Mouse (Mus musculus): ENCODE measurements around the gene Tjap1.
A peak's percentile ranks its signal among the peaks of the same experiment; 100 is the strongest.

Tjap1 gene

GRCm38 (mm10) chr17:46253452-46254084 lies 29.3 kb downstream of the Tjap1 start, which contains the start of gene Lrrc73:
Gene Lrrc73 (plus strand): TSS chr17:46253531.
- DNase-seq (ENCODE audit: low read depth, low spot score) = peak; percentile 71

- DNase-seq (ENCODE audit: low read depth, low spot score) = no peak
These were observed 30.0 kb downstream of the Tjap1 start for GRCm38 (mm10) chr17:46252571-46253451.

- DNase-seq (ENCODE audit: low read depth, low spot score) = no peak
These were observed 31.7 kb downstream of the Tjap1 start for GRCm38 (mm10) chr17:46251174-46251573.

- DNase-seq (ENCODE audit: low read depth, low spot score) = no peak
These were observed 34.7 kb downstream of the Tjap1 start for GRCm38 (mm10) chr17:46248189-46248522.

- DNase-seq (ENCODE audit: low read depth, low spot score) = peak; percentile 93
These were observed 35.2 kb downstream of the Tjap1 start, which contains the start of the genes Polr1c and Yipf3 for GRCm38 (mm10) chr17:46247512-46248188. Gene Polr1c (minus strand): TSS chr17:46248054. Gene Yipf3 (plus strand): TSS chr17:46248080.

- DNase-seq (ENCODE audit: low read depth, low spot score) = no peak
These were observed 38.2 kb downstream of the Tjap1 start for GRCm38 (mm10) chr17:46244579-46244978.

GRCm38 (mm10) chr17:46243624-46244023 lies 39.2 kb downstream of the Tjap1 start:
- DNase-seq (ENCODE audit: low read depth, low spot score) = no peak

GRCm38 (mm10) chr17:46242993-46243392 lies 39.8 kb downstream of the Tjap1 start:
- DNase-seq (ENCODE audit: low read depth, low spot score) = no peak

- no peak for DNase-seq (ENCODE audit: low read depth, low spot score)
These were observed 40.6 kb downstream of the Tjap1 start for GRCm38 (mm10) chr17:46242274-46242673.

- no peak for DNase-seq (ENCODE audit: low read depth, low spot score)
These were observed 41.4 kb downstream of the Tjap1 start for GRCm38 (mm10) chr17:46241471-46241870.

GRCm38 (mm10) chr17:46239516-46240114 lies 43.2 kb downstream of the Tjap1 start:
- no peak for DNase-seq (ENCODE audit: low read depth, low spot score)

GRCm38 (mm10) chr17:46237480-46237879 lies 45.3 kb downstream of the Tjap1 start:
- no peak for DNase-seq (ENCODE audit: low read depth, low spot score)

- DNase-seq (ENCODE audit: low read depth, low spot score) = no peak
These were observed 45.7 kb downstream of the Tjap1 start for GRCm38 (mm10) chr17:46237079-46237478.

GRCm38 (mm10) chr17:46236067-46236466 lies 46.8 kb downstream of the Tjap1 start:
- DNase-seq (ENCODE audit: low read depth, low spot score) = no peak

GRCm38 (mm10) chr17:46227576-46227975 lies 55.2 kb downstream of the Tjap1 start:
- DNase-seq (ENCODE audit: low read depth, low spot score) = no peak

- DNase-seq (ENCODE audit: low read depth, low spot score) = no peak
These were observed 61.2 kb downstream of the Tjap1 start for GRCm38 (mm10) chr17:46221601-46222000.

GRCm38 (mm10) chr17:46210550-46210949 lies 72.3 kb downstream of the Tjap1 start:
- no peak for DNase-seq (ENCODE audit: low read depth, low spot score)
